Mouse (Mus musculus) induced T-regulatory cell, adult 2 months (primary cell): Measurements from ENCODE around the gene Epha1.

ENCODE experiments used
- DNase-seq: peaks from one replicate; pipeline ENCODE4 v3.0.0-alpha.2; 2012; ENCODE audit warnings: low read depth

Epha1 gene

DNA sequence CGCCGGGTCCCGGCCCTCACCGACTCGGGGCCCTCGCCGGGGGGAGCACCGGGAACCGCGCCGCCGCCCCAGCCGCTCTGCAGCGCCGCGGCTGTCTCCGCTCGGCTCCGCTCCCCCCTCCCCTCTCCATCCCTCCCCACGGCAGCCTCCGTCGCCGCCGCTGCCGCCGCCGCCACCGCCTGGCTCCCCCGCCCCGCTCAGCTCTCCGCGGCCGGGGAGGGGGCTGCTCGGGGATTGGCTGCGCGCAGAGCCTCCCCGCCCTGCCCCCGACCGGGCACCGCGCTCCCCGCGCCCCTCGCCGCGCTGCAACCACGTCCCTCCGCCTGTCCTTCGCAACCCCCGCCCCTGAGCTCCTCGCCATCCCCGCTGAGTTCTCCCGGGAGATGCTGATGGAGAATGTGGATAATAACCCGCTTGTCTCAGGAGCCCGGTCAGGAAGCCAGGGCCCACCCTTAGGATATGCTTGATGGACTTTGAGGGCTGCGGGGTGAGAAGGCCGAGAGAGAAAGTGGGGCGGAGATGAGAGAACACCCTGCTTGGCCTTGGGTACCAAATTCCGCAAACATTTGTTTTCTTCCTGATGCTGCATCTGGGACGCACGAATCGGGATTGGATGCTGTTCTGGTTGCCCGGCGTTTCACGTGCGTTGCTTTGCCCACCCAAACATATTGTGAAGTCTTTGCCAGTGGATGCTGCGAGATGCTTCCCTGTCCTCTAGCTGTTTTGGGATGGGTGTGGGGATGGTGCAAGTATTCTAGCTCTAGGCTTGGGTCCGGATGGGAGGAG is 48.4 kb downstream of the Epha1 start, which contains the start of gene Fam131b:
Gene Fam131b, minus strand, starts transcription at position 162 of the 786 bp plus-strand sequence.
- peak; percentile 61 for DNase-seq

DNA sequence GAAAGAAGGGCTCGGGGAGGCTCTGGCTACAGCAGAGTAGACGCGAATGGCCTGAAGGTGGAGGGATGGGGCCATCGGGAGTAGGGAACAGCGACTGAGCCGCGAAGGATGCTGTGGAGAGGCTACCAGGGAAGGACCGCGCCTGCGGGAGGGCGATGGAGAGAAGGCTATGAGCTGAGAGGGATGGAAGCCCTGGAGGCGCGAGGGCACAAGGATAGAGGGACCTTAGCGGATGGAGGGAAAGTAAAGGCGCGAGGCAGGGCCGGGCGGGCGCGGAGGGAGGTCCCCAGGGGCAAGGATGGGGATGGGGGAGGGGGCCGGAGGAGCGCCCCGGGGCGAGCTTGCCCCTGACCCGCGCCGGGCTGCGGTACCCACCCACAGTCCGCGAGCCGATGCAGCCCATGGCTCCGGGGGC is 49.0 kb downstream of the Epha1 start:
- peak; percentile 39 for DNase-seq

DNA sequence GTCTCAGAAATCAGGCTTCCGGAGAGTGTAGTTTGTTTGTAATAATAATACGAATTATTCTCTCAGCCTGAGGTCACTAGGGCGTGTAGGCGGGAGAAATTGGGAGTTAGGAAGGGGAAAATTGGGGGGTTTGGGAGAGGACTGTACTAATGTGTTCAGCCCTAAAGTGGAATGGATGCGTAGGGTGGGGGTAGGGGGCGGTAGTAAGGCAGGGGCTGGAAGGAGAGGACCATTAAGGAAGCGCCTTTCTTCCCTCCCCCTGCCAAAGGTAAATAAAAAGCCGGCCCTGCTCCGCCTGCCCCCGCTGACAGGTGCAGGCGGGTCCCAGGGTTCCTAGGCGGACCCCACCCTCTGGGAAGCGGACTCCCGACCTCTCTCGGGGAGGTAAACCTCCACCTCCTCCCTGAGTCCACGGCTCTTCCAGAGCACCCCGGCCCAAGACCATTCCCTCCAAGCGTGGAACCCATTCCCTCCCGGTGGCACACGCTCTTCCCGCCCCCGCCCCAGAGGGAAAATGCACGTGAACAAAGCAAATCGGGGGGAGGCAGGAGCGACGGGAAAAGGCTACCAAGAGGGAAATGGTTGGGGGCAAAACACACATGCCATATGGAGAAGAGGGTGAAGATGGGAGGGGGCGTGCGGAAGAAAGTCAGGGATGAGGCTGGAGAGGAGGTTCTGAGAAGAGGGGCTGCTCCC is 49.5 kb downstream of the Epha1 start:
- peak; percentile 12 for DNase-seq

DNA sequence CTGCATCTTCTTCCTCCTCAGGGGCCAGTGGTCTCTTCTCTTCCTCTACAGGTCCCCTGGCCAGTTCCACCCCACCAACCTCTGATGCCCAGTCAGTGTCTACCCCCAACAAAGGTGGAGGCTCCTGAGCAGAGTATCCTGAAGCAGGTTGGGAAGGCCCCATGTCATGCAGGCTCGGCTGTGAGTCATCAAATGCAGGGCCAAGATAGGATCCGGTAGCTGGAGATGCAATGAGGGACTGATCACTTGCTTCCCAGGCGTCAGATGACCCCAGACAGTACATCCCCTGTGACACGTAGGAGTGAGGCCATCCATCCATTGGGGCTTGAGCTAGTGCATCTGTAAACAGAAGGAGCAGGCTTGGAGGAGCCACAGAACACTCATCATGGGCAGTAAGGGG is 54.8 kb downstream of the Epha1 start:
- no peak for DNase-seq

DNA sequence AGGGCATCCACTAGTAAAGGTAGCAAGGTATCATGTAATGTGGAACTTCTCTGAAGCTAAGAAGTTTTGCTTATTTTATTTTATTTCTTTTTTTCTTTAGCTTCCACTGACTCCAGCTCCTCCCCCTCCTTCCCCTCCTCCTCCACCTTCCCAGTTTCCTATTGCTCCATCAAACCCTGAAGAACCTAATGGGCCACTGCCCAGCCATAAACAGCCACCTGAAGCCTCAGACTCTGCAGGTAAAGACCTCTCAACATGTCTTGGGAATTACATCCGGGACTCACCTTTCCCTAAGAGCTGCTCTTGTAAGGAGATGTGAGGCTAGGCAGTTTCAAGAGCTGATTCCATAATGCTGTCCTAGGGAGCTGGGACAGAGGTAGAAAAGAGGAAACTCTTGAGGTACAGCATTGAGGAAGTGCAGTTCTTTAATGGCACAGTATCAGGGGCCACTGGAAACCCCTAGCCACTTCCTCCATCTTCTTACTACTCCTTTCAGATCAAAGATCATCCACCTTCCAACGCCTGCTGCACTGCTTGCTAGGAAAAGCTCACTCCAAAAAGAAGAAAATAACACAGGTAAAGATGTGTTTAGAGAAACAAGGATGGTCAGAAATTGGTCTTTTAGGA is 62.5 kb downstream of the Epha1 start:
- DNase-seq: no peak

DNA sequence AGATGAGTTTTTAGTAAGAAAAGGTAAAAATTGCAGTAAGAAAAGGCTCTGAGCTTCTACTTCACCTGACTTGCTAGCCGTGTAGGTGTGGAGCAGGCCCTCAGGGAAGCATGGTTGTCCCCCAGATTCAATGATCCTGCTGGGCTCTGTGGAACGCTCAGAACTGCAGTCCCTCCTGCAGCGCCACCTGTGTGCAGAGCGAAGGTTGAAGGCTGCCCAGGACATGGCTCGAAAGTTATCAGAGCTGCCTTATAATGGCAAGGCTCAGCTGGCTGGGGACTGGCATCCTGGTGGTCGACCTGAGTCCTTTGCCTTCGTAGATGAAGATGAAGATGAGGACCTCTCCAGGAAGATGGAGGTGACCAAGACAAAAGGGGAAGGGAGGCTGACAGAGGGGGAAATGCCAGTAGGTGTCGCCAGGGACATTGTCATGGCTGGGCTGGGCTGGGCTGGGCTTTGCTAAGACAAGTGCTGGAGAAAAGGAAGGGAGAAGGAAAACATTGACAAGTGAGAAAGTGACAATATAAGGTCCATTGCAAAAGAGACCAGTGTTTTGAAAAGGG is 63.2 kb downstream of the Epha1 start:
- no peak for DNase-seq
